Mouse (Mus musculus): Measurements from ENCODE around the gene Fam136a.

Gene Fam136a

GRCm38 (mm10) chr6:86398986-86399385 lies 33.5 kb downstream of the Fam136a start:
- no peak for DNase-seq

- no peak for DNase-seq
Observed at GRCm38 (mm10) chr6:86399995-86400394, 34.5 kb downstream of the Fam136a start.

- peak; percentile 79 to 83 for DNase-seq
Observed at GRCm38 (mm10) chr6:86400972-86401371, 35.5 kb downstream of the Fam136a start.

- DNase-seq = no peak
Observed at GRCm38 (mm10) chr6:86402681-86403607, 37.5 kb downstream of the Fam136a start.

- peak; percentile 88 to 89 for DNase-seq
Observed at GRCm38 (mm10) chr6:86403728-86404099, 38.3 kb downstream of the Fam136a start.

GRCm38 (mm10) chr6:86404100-86404861 lies 38.8 kb downstream of the Fam136a start, which contains the start of gene Tia1:
Gene Tia1, plus strand, starts transcription at chr6:86404219.
- DNase-seq = peak; percentile 93 to 94

GRCm38 (mm10) chr6:86404996-86405395 lies 39.5 kb downstream of the Fam136a start:
- DNase-seq = peak; percentile 31

- DNase-seq = no peak
Observed at GRCm38 (mm10) chr6:86406306-86406705, 40.9 kb downstream of the Fam136a start.

- DNase-seq = no peak
Observed at GRCm38 (mm10) chr6:86418711-86419110, 53.3 kb downstream of the Fam136a start.

- DNase-seq = no peak
Observed at GRCm38 (mm10) chr6:86419239-86419638, 53.8 kb downstream of the Fam136a start.

Measured in B cell, adult 2 months (primary cell).